Mouse (Mus musculus) right cerebral cortex, adult 18-20 months (tissue): ENCODE data around the gene Gm5039.
"Not testable (repeated sequence)": the region's sequence is repeated elsewhere in the genome, so short reads cannot be mapped to it uniquely, and the experiment has no call there.

Experiments
- DNase-seq: peaks from one replicate; pipeline ENCODE4 v3.0.0; 2022; ENCODE audit warnings: mixed read lengths

The Gm5039 gene

GRCm38 (mm10) chr12:88323926-88324325, at the start of gene Gm5039:
Gene Gm5039, minus strand, starts transcription at chr12:88324026.
- not testable (repeated sequence) for DNase-seq

- no peak for DNase-seq
Measured at GRCm38 (mm10) chr12:88372018-88372417, 48.2 kb upstream of the Gm5039 start.

- DNase-seq = not testable (repeated sequence)
Measured at GRCm38 (mm10) chr12:88370321-88370720, 46.5 kb upstream of the Gm5039 start.

GRCm38 (mm10) chr12:88369690-88370089, 45.9 kb upstream of the Gm5039 start:
- DNase-seq = not testable (repeated sequence)

- no peak for DNase-seq
Measured at GRCm38 (mm10) chr12:88368618-88369017, 44.8 kb upstream of the Gm5039 start.

- DNase-seq = no peak
Measured at GRCm38 (mm10) chr12:88367673-88368072, 43.8 kb upstream of the Gm5039 start.

GRCm38 (mm10) chr12:88361120-88361445, 37.3 kb upstream of the Gm5039 start:
- DNase-seq = no peak

GRCm38 (mm10) chr12:88360441-88361119, 36.8 kb upstream of the Gm5039 start, which contains the start of gene Adck1:
Gene Adck1, plus strand, starts transcription at chr12:88360554.
- DNase-seq = peak; percentile 95

- no peak for DNase-seq
Measured at GRCm38 (mm10) chr12:88354182-88354702, 30.4 kb upstream of the Gm5039 start.

GRCm38 (mm10) chr12:88341286-88341685, 17.5 kb upstream of the Gm5039 start:
- not testable (repeated sequence) for DNase-seq

- DNase-seq = not testable (repeated sequence)
Measured at GRCm38 (mm10) chr12:88336662-88337413, 13.0 kb upstream of the Gm5039 start.

- DNase-seq = no peak
Measured at GRCm38 (mm10) chr12:88314556-88314955, 9.3 kb downstream of the Gm5039 start.

- not testable (repeated sequence) for DNase-seq
Measured at GRCm38 (mm10) chr12:88297171-88297570, 26.7 kb downstream of the Gm5039 start.

GRCm38 (mm10) chr12:88293082-88293481, 30.7 kb downstream of the Gm5039 start:
- DNase-seq = not testable (repeated sequence)

GRCm38 (mm10) chr12:88285224-88285623, 38.6 kb downstream of the Gm5039 start:
- DNase-seq = not testable (repeated sequence)

GRCm38 (mm10) chr12:88274400-88274799, 49.4 kb downstream of the Gm5039 start, which contains the start of gene Gm5662:
Gene Gm5662, minus strand, starts transcription at chr12:88274500.
- not testable (repeated sequence) for DNase-seq
